Mouse (Mus musculus): ENCODE measurements around the gene Slc12a7.

Slc12a7 gene

DNA sequence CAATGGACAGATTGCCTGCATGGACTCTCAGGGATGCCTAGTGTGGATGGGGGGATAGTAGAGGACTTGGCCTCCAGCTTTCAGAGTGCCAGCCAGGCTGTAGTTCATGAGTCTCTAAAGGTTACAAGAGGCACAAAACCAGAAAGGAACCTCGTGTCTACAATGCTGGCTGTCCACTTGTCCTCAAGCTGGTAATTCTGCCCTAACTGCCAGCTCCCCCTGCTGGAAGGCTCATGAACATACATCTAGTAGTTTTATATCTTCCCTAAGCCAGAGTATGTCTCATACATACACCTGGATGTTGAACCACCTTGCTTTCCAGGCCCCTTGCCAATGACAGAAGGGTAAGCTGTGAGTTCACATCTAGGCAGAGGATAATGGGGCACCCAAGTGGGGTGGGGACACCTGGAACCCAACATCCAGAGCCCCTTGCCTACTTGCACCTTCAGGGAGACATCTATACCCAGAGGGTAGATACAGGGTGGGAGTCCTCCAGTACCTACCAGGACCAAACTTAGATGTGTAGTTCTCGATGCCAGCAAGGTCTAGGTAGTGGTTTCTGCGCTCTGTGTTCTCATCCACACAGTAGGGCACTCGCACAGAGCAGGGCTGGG, 89.4 kb downstream of the Slc12a7 start:
- DNase-seq: peak; percentile 72

DNA sequence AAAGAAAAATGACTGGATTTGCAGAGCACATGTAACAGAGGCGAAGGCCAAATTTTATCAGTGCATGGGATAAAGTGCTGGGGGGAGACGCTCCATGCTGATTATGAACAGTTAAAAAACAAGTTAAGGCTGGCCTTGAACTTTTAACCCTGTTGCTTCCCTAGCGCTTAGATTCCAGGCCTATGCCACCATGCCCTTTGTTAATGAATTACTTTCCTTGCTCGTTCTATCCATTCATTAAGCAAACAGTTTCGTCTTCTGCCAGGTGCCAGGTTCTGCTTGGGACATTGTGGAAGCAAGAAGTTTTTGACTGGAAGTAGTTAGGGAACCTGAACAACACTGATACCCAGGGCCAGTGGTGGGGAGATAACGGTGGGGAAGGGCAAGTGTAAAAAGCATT, 90.8 kb downstream of the Slc12a7 start:
- DNase-seq: no peak

DNA sequence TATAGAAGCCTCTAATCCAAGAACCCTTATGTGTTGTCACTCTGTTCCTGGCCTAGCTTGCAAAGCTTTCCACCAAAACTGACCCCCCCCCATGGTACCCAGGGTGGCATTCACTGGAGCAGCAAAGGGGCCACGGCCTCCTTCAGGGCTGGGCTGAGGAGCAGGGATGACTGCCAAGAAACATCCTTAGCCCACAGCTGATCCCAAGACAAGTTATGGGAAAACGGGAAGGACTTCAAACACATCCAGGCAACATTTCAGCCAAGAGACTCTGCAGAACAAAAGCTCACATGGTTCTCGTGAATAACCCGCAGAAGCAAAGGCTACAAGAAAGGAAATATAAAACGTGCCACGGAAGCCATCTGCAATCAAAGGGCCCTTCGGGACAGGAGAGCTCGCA, 94.3 kb downstream of the Slc12a7 start:
- no peak for DNase-seq

DNA sequence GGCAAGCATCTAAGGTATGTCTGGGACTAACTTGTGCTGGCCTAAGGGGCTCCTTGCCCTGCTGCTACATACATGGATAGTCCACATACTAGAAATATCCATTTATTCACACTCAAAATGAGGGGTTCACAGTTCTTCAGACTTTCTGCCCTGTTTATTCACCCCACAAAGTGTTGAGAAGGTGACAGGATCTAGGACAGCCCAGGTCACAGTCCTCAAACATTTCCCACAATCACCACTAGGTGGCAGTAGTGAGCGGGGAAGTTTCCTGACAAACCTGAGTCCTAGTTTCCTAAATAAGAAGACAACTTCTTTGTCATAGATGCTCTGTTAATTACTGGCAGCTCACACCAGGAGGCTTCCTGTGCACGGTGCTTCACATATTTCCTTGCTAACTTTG, 98.6 kb downstream of the Slc12a7 start:
- peak; percentile 70 for DNase-seq

DNA sequence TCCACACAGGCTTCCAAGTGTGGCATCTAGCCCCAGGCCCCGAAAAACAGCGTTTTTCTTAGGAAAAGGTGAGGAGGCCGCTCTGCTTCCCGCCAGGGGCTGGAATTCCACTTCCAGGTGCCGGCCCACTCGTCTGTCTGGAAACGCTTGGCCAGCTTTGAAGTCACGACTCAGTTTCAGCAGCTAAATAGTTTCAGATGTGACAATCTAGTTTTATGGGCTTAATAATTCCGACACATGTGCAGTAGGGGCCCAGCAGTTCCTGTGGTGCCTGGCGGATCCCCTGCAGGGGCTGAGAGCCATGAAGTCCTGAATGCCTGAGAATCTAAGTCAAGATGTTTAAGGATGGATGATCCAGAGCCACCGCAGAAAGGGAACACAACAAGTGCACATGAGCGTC, 100.9 kb downstream of the Slc12a7 start:
- no peak for DNase-seq

DNA sequence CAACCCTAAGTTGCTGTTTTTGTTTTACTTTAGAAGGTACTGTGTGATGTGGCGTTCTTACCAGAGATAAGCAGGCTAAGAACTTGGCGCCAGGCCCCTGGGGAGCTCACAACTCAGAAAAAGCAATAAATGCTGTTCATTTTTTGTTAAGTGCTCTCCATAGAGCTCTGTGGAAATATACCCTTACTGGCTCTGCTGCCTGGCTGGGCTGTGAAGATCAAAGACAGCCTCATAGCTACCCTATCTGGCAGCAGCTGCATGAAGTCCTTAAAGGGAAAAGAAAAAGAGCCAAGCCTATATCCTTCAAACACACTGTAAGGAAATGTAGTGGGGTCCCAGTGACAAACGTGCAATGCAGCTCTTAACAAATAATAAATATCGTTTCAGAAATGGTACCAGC, 102.9 kb downstream of the Slc12a7 start:
- DNase-seq: no peak

DNA sequence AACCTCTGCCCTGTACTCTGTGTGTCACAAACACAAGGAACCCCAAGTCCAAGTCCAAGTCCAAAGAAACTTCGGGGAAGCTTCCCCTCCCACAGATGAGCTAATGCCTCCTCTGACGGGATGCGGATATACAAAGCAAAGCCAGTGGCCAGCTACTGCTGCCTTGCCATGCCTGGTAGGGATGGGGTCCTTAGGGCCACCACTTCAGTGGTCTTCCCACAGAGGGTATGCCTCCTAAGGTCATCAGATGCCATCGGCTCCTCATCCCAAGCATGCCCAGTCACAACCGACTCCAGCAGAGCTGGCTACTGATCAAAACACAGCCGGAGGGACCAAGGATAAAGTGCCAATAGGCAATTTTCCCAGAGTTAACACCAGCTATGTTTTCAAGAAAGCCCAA, 103.6 kb downstream of the Slc12a7 start:
- DNase-seq: no peak

DNA sequence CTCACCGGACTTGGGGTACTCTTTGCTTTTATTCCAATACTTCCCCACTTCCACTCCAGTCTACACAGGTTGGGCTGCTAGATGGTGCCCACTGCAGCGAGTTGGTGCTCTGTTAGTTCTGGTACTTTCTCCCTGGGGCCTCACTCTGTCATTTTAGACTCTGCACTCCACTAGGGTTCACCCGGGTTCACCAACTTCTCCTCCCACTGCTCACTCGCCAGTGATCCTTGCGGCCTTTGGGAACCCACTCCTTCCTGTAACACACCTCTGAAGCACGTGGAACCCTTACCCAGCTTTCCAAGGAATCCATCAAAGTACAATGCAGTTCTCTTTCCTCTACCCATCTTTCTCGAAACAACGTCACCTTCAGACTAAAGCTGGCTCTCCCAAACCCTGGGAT, 104.8 kb downstream of the Slc12a7 start:
- peak; percentile 25 for DNase-seq

DNA sequence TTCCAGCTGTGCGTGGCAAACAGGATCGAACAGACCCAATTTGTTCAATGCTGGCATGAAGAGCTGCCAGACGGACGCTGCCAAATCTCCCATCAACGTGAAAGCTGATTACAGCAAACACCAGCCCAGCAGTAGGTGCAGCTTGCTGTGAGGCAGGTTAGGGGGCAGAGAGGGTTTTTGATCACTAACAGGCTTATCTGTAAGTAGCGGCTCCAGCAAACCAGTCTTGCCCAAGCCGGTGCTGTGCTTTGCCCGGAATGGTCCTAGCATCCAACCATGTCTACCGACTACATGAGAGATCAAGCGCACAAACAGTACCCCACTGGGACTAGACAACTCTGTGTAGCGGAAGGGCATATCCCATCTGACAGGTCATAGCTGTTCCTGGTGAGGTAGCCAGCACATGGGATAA, 106.2 kb downstream of the Slc12a7 start:
- no peak for DNase-seq

DNA sequence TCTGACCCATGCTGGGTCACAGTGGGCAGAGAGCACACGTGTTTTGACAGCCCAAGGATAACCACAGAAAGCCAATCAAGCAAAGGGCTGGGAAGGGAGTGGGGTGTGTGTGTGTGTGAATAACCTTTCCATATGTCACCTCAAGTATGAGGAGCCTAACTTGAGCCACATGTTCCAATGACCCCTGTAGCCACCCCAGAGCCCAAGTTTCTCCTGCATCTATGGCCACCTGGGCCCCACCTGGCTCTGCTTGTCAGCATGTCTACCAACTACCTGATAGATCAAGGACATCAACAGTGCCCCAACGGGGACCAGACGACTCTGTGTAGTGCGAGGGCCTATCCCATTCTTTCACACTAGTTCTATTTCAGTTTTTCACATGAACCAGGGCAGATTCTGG, 106.8 kb downstream of the Slc12a7 start:
- DNase-seq: no peak

DNA sequence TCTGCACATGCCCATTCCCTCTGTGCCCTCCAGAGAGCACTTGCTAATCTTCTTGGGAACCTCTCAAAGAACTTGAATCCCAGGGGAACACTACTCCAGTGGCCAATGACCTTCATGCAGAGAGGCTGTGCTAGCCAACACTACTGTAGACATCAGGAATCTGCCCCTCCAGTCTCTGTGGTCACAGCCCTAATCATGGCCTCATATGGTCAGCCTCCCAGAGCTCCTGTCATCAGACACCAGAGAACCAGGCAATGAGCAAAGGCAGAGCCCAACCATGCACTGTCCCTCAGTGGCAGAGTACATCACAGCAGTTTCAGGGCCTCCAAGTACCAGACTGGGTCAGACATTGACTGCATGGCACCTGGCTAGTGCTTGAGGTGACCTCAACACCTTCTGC, 109.8 kb downstream of the Slc12a7 start:
- no peak for DNase-seq

DNA sequence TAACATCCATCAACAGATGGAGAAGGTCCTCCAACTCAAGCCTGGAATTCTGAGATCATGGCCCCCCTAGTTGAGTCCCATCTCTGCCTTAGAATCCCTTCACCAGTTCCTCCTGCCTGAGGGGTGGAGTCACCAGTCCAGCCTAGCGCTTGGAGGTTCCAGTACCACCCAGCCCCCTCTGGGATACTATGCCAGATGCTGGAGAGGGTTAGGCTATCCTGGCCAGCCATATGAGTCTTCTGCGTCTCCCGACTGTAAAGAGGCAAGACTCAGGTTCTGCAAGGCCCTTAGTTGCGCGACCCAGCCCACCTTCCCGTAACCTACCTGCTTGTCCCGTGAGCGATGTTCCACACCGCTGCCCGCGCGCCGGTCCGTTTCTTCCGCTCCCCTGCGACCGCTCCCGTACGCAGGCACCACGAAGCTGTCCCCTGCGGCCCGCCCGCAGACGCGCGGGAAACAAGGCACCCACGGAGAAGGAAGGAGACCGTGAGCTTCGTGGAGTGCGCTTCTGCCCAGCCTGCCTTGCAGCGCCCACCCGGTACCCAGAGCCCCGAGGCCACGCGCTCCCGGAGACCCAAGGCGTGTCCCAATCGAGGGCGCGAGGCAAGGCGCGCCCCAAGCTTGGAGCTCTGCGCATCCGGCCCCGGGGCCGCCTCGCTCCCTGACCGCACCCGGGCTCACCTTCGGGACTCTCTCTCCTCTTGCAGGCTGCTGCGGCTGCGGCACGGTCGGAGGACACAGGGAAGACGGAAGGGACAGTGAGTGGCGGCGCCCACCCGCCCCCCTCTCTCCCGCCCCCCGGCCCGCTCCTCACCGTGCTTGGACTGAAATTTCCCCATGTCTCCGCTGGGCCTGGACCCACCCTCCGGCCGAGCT, 113.9 kb downstream of the Slc12a7 start:
- DNase-seq: peak; percentile 34

DNA sequence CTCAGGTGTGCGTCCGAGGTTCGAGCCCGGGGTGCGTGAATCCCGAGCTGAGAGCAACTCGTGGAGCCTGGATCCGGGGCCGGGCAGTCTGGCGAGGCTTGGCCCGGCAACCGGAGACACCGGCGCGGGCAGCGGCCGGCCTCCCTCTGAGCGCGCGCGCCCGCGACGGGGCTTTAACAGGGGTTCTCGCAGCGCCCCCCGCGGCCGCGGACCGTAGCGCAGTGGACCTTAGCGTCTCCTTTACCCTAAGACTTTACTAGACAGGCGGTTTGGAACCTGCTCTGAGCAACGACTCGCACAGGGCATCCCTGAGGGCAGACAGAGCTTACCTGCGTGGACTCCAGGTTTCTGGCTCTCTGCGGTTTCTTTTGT, 114.6 kb downstream of the Slc12a7 start, which contains the start of gene Nkd2:
TSS of gene Nkd2 (minus strand) at position 167 of the 372 bp plus-strand sequence.
- DNase-seq: peak; percentile 88
